Mouse (Mus musculus): ENCODE data around the gene Plekha7.
A peak's percentile ranks its signal among the peaks of the same experiment; 100 is the strongest.

The Plekha7 gene

GRCm38 (mm10) chr7:116220103-116220707, 88.0 kb downstream of the Plekha7 start:
- no peak for DNase-seq

- DNase-seq = no peak
These were observed 90.4 kb downstream of the Plekha7 start for GRCm38 (mm10) chr7:116217747-116218146.

DNA sequence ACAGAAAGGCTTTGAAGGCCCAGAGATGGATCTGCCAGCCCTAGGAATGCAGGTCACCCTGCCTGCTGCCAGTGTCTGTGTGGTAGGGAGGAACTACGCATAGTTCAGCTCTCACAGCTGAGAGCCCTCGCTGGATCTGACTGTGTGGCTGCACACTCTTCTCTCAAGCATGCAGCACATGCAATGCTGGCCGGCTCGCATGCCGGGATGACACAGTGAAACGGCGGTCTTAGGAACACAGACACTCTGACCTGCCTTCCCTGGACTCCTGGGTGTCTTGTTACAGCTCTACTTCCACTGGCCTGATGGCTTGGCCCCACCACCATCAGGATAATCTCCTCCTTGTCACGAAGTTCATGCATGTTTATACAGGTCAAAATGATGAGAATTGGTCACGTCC, 96.3 kb downstream of the Plekha7 start:
- DNase-seq = no peak

DNA sequence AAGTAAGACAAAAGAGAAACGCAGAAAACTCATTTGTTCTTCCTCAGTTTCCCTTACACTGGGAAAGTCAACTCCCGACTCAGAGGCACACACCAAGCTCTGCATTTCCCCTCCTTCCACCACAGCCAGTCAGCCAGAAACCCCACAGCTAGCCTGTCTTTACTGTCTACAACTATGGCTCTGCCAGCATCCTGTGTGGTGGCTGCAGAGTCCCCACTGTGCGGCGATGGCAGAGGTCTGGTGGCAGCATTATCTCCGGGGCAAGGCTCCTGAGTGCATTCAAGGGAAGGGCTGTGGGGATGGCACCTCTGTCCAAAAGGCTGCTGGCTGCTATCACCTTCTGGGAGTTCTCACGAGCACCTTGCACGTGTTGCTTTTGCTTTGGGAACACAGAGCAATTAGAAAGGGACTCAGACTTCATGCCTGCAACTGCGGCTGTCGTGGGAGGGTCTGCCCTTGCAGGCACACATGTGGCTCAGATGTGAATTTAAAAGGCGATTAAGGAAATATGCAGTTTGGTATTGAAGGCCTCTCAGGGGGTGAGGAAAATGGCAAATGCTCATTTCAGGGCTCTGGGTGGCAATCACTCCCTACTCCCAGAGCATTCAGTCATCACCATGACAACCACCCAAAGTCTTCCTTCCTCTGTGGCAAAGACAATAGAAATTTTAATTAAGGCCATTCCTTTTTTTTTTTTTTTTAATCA, 98.1 kb downstream of the Plekha7 start:
- no peak for DNase-seq

GRCm38 (mm10) chr7:116208880-116209279, 99.3 kb downstream of the Plekha7 start:
- no peak for DNase-seq

DNA sequence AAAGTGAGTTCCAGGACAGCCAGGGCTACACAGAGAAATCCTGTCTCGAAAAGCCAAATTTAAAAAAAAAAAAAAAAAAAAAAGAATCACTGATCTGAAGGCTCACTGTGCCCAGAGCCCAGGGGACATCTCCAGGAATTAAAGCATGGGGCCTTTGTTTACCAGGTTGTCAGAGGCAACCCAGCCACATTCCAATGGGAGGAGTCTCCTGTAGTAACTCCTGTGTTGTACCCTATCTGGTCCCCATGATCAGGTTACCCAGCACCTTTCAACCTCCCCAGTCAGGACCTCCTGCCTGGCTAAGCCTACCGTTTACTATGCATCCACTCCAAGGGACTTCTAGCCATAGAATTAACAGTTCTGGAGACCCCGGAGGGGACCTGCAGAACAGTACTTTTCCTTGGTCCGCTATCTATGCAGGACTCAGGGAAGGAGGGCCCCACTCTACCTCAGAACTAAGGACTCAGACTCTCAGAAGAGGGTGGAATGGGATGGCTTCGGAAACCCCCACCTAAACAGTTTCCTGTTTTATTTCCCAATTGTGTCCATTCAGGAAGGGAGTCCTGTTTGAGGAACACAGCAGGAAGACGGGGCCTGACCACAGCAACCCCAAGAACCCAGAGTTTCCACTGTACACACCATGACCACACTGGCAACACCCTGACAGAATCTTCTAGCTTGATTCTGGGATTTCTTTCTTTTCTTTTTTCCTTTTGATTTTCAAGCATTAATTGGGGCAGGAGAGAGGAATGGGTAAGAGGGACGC, 101.2 kb downstream of the Plekha7 start:
- no peak for DNase-seq

- DNase-seq = no peak
These were observed 102.7 kb downstream of the Plekha7 start for GRCm38 (mm10) chr7:116205451-116205850.

- DNase-seq = no peak
These were observed 106.0 kb downstream of the Plekha7 start for GRCm38 (mm10) chr7:116202033-116202681.

- peak in 1 of 2 experiments; percentile 62 for DNase-seq
These were observed 107.2 kb downstream of the Plekha7 start for GRCm38 (mm10) chr7:116200951-116201351.

DNA sequence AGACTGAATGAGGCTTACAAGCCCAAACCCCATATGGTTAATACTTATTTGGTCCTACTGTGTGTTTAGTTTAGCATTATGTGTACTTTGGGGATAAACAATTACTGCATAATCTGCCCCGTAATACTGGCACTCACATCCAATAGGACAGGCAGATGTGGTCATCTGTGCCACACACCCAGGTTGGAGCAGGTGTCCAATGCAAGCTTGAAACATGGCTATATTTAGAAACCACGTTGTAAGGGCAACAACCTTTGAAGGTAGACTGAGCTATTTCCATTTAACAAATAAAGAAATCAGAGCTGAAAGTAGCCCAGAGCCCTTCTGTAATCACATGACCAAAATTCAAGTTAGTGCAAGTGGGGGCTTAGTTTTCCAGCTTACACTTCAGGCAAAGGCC, 107.6 kb downstream of the Plekha7 start:
- DNase-seq = no peak

- no peak for DNase-seq
These were observed 109.3 kb downstream of the Plekha7 start for GRCm38 (mm10) chr7:116198902-116199301.

DNA sequence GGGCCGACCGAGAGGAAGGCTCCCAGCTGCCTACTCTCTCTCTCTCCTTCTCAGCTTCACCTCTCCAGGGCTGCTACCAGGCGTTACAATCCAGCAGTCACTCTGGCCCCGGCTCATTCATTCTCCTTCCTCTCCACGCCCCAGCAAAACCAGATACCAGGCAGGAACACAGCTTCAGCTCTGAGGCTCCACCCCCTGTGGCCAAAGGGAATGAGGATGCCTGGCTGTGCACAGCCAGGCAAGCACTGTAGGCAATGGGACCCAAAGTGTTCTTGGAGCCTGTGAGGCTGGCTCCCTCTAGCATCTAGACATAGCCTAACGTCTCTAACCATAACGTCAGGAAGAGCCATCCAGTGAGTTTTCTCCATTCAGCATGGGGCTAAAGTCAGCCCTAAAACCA, 109.8 kb downstream of the Plekha7 start:
- peak; percentile 50 to 58 for DNase-seq

- DNase-seq = no peak
These were observed 111.0 kb downstream of the Plekha7 start for GRCm38 (mm10) chr7:116196974-116197679.

DNA sequence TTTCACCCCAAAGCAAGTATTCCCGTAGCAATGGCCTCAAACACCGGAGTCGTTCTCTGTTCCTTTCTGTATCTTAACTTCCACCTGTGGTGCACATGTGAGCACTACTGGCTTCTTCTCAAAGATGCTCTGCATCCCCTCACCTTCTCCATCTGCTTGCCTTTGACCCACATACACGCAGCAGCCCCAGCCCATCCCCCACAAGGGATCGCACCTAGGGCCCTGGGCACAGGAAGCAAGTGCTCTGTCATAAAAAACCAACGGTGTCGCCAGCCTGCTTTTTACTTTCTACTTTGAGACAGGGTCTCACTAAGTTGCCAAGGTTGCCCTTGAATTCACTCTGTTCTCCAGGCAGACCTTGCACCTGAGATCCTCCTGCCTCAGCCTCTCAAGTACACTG, 113.2 kb downstream of the Plekha7 start:
- DNase-seq = no peak

- no peak for DNase-seq
These were observed 115.2 kb downstream of the Plekha7 start for GRCm38 (mm10) chr7:116192966-116193365.

- no peak for DNase-seq
These were observed 116.0 kb downstream of the Plekha7 start for GRCm38 (mm10) chr7:116192096-116192595.

DNA sequence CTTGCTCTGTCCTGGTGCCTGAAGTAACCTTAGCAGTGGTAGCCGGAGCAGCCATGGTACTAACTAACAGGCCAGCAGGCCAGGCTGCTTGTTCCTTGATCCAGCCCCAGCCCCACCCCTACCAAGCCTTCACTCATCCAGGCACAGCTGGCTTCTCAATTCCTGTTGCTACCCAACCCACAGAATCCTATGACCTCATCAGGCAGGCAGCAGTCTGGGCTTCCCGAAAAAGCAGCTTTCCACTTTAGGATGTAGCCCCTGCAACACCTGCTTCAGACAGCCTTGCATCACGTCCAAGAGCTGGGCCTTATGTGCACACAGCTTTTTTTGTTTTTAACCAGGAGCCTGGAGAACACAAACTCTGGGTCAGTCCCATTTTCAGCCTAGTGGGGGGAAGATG, 117.0 kb downstream of the Plekha7 start:
- DNase-seq = peak in 1 of 2 experiments; percentile 46

GRCm38 (mm10) chr7:116189708-116190107, 118.5 kb downstream of the Plekha7 start:
- no peak for DNase-seq

- no peak for DNase-seq
These were observed 119.8 kb downstream of the Plekha7 start for GRCm38 (mm10) chr7:116188391-116188790.

- no peak for DNase-seq
These were observed 120.7 kb downstream of the Plekha7 start for GRCm38 (mm10) chr7:116187521-116187920.

GRCm38 (mm10) chr7:116186847-116187246, 121.3 kb downstream of the Plekha7 start:
- DNase-seq = no peak

- DNase-seq = no peak
These were observed 122.0 kb downstream of the Plekha7 start for GRCm38 (mm10) chr7:116186156-116186555.

Data from kidney, postnatal 25 days (tissue).